Mouse (Mus musculus) MEL (cell line): ENCODE data around the gene Gm13889. TPM values are rescaled to one million over a fixed set of nuclear protein-coding genes. Genes with fewer than 3 reads are reported as not detected.

ENCODE experiments used
- DNase-seq: peaks from one replicate; pipeline ENCODE4 v3.0.0; 2011; ENCODE audit warnings: low read depth, low spot score
- H3K27ac ChIP-seq: 2 replicates; pipeline ENCODE4 v1.5.1; 2012; ENCODE audit warnings: low read depth, mild to moderate bottlenecking, control low read depth, low read length, moderate library complexity; ENCODE audit not compliant: control insufficient read depth
- H3K27me3 ChIP-seq, 2 experiments: fragments of 150-350 bp in 1 of 2; sonication (generic) in 1 of 2; 2 replicates each; pipeline ENCODE4 v1.6.1; 2012; ENCODE audit warnings: low read length in 2 of 2, mild to moderate bottlenecking in 2 of 2, improper control_type of control experiment in 1 of 2, moderate library complexity in 1 of 2; ENCODE audit not compliant: insufficient read depth in 2 of 2, control insufficient read depth in 1 of 2
- H3K36me3 ChIP-seq, 2 experiments: 2 replicates each; pipeline ENCODE4 v1.6.1; 2012 to 2014; ENCODE audit warnings: low read length in 2 of 2, improper control_type of control experiment in 1 of 2, inconsistent platforms in 1 of 2, mild to moderate bottlenecking in 1 of 2; ENCODE audit not compliant: insufficient read depth in 2 of 2, control insufficient read depth in 1 of 2
- H3K4me1 ChIP-seq, 2 experiments: fragments of 150-350 bp in 1 of 2; sonication (generic) in 1 of 2; 2 replicates each; pipeline ENCODE4 v1.6.1; 2012; ENCODE audit warnings: low read length in 2 of 2, improper control_type of control experiment in 1 of 2, mild to moderate bottlenecking in 1 of 2; ENCODE audit not compliant: insufficient read depth in 2 of 2, control insufficient read depth in 1 of 2
- H3K4me3 ChIP-seq, 2 experiments: fragments of 150-350 bp in 1 of 2; sonication (generic) in 1 of 2; 2 replicates each; pipeline ENCODE4 v1.5.1; 2012; ENCODE audit warnings: low read depth in 2 of 2, low read length in 2 of 2, mild to moderate bottlenecking in 2 of 2, moderate library complexity in 2 of 2, control low read depth in 1 of 2, improper control_type of control experiment in 1 of 2; ENCODE audit not compliant: control insufficient read depth in 1 of 2, insufficient read depth in 1 of 2
- H3K79me2 ChIP-seq: 2 replicates; pipeline ENCODE4 v1.6.1; 2012; ENCODE audit warnings: mild to moderate bottlenecking, low read length, moderate library complexity; ENCODE audit not compliant: control insufficient read depth, poor library complexity, insufficient read depth
- H3K9ac ChIP-seq: 2 replicates; pipeline ENCODE4 v1.6.1; 2012; ENCODE audit warnings: low read depth, mild to moderate bottlenecking, control low read depth, low read length, moderate library complexity; ENCODE audit not compliant: control insufficient read depth, poor library complexity, severe bottlenecking
- H3K9me3 ChIP-seq: fragments of 150-350 bp; sonication (generic); replicated peaks from 2 replicates; pipeline ENCODE4 v1.6.1; 2012; ENCODE audit warnings: mild to moderate bottlenecking, low read length, improper control_type of control experiment, moderate library complexity; ENCODE audit not compliant: insufficient read depth
- CHD1 ChIP-seq: IDR thresholded peaks from 2 replicates; pipeline ENCODE4 v1.6.1; 2012; ENCODE audit warnings: low read depth, mild to moderate bottlenecking, inconsistent platforms, low read length, improper control_type of control experiment
- EP300 ChIP-seq, 2 experiments: IDR thresholded peaks; 2 replicates each; pipeline ENCODE4 v1.6.1; 2011; ENCODE audit warnings: improper control_type of control experiment in 2 of 2, low read length in 2 of 2, low read depth in 1 of 2, mild to moderate bottlenecking in 1 of 2
- ETS1 ChIP-seq: IDR thresholded peaks from 2 replicates; pipeline ENCODE4 v1.6.1; 2012; ENCODE audit warnings: low read depth, mild to moderate bottlenecking, inconsistent platforms, low read length, improper control_type of control experiment, moderate library complexity
- GATA1 ChIP-seq: IDR thresholded peaks from 2 replicates; pipeline ENCODE4 v1.6.1; 2011; ENCODE audit warnings: low read depth, low read length, improper control_type of control experiment
- HCFC1 ChIP-seq: IDR thresholded peaks from 2 replicates; pipeline ENCODE4 v1.6.1; 2012; ENCODE audit warnings: low read depth, mild to moderate bottlenecking, inconsistent platforms, low read length, improper control_type of control experiment, moderate library complexity
- MAX ChIP-seq: IDR thresholded peaks from 2 replicates; pipeline ENCODE4 v1.6.1; 2011; ENCODE audit warnings: low read length, improper control_type of control experiment
- MAZ ChIP-seq: IDR thresholded peaks from 2 replicates; pipeline ENCODE4 v1.6.1; 2012; ENCODE audit warnings: low read depth, mild to moderate bottlenecking, inconsistent platforms, low read length, improper control_type of control experiment
- MEF2A ChIP-seq: IDR thresholded peaks from 2 replicates; pipeline ENCODE4 v1.6.1; 2014; ENCODE audit warnings: low read depth, mild to moderate bottlenecking, inconsistent platforms, low read length, improper control_type of control experiment; ENCODE audit not compliant: poor library complexity, insufficient replicate concordance, severe bottlenecking; ENCODE audit errors: extremely low read depth
- MXI1 ChIP-seq: IDR thresholded peaks from 2 replicates; pipeline ENCODE4 v1.6.1; 2011; ENCODE audit warnings: mild to moderate bottlenecking, low read depth, low read length, improper control_type of control experiment
- MYB ChIP-seq: IDR thresholded peaks from 2 replicates; pipeline ENCODE4 v1.6.1; 2011; ENCODE audit warnings: mild to moderate bottlenecking, low read depth, low read length, improper control_type of control experiment
- MYC ChIP-seq: IDR thresholded peaks from 2 replicates; pipeline ENCODE4 v1.6.1; 2011; ENCODE audit warnings: low read depth, mild to moderate bottlenecking, low read length, improper control_type of control experiment, moderate library complexity
- POLR2AphosphoS2 ChIP-seq: IDR thresholded peaks from 2 replicates; pipeline ENCODE4 v1.6.1; 2011; ENCODE audit warnings: low read length, improper control_type of control experiment
- POLR2AphosphoS5 ChIP-seq: IDR thresholded peaks from 2 replicates; pipeline ENCODE4 v1.6.1; 2012; ENCODE audit warnings: low read depth, borderline replicate concordance, mild to moderate bottlenecking, inconsistent platforms, low read length, moderate library complexity, mixed read lengths
- RAD21 ChIP-seq: IDR thresholded peaks from 2 replicates; pipeline ENCODE4 v1.6.1; 2011; ENCODE audit warnings: mild to moderate bottlenecking, low read depth, low read length, improper control_type of control experiment
- TBP ChIP-seq: IDR thresholded peaks from 2 replicates; pipeline ENCODE4 v1.8.0; 2011; ENCODE audit warnings: low read depth, low read length, improper control_type of control experiment
- TCF12 ChIP-seq: IDR thresholded peaks from 2 replicates; pipeline ENCODE4 v1.6.1; 2014; ENCODE audit warnings: low read depth, mild to moderate bottlenecking, inconsistent platforms, low read length, improper control_type of control experiment, moderate library complexity
- USF2 ChIP-seq, 2 experiments: IDR thresholded peaks; 2 replicates each; pipeline ENCODE4 v1.6.1; 2011 to 2012; ENCODE audit warnings: improper control_type of control experiment in 2 of 2, low read length in 2 of 2, borderline replicate concordance in 1 of 2, inconsistent platforms in 1 of 2, low read depth in 1 of 2, mild to moderate bottlenecking in 1 of 2; ENCODE audit not compliant: insufficient read depth in 1 of 2
- ZC3H11A ChIP-seq: IDR thresholded peaks from 2 replicates; pipeline ENCODE4 v1.6.1; 2012; ENCODE audit warnings: low read depth, mild to moderate bottlenecking, inconsistent platforms, low read length, improper control_type of control experiment
- ZKSCAN1 ChIP-seq: IDR thresholded peaks from 2 replicates; pipeline ENCODE4 v1.6.1; 2012; ENCODE audit warnings: low read depth, mild to moderate bottlenecking, inconsistent platforms, low read length, improper control_type of control experiment, moderate library complexity
- ZMIZ1 ChIP-seq: IDR thresholded peaks from 2 replicates; pipeline ENCODE4 v1.6.1; 2012; ENCODE audit warnings: low read depth, mild to moderate bottlenecking, inconsistent platforms, low read length, improper control_type of control experiment, moderate library complexity
- polyA plus RNA-seq, 2 experiments: library from polyadenylated mRNA; stranded (reverse) in 1 of 2; unstranded in 1 of 2; fragments of >175 nt in 1 of 2; fragments of >200 nt in 1 of 2; gene quantifications; 2 replicates each; pipeline versions ENCODE4 v1.2.1 to v1.2.4; 2012; ENCODE audit warnings: low replicate concordance in 2 of 2, low read depth in 1 of 2; ENCODE audit not compliant: insufficient read length in 2 of 2, insufficient read depth in 1 of 2, missing spikeins in 1 of 2
- total RNA-seq: library from RNA; depleted of rRNA; stranded (reverse); fragments of 300-350 nt; gene quantifications from 2 replicates; pipeline ENCODE4 v1.2.3, GENCODE M21; 2012

Gm13889 gene
- total and polyA plus RNA-seq, 3 experiments: not detected

GRCm38 (mm10) chr2:93971647-93972046 lies 14.6 kb upstream of the Gm13889 start:
- TF ChIP-seq MYC (no peak), ZMIZ1 (no peak), TCF12 (no peak), MAZ (no peak), MXI1 (no peak), GATA1 (no peak), HCFC1 (no peak), RAD21 (no peak), ETS1 (no peak), ZKSCAN1 (no peak)
- no peaks in the 10 kb centered on the region for H3K9me3 ChIP-seq
- no peak overlapping the region for H3K9ac ChIP-seq
- H3K27me3 ChIP-seq: peaks cover 0 to 11% of the 10 kb centered on the region in 2 experiments; a peak in 2 of 4 replicates
- no peaks in the 10 kb centered on the region for H3K79me2 ChIP-seq
- no peaks in the 10 kb centered on the region for H3K36me3 ChIP-seq
- no peaks in the 10 kb centered on the region for H3K4me1 ChIP-seq
- DNase-seq: no peak
- H3K27ac ChIP-seq: no peak overlapping the region
- no peak overlapping the region for H3K4me3 ChIP-seq

GRCm38 (mm10) chr2:93964494-93965160 lies 7.6 kb upstream of the Gm13889 start:
- DNase-seq: no peak
- H3K9me3 ChIP-seq: no peaks in the 10 kb centered on the region
- H3K4me3 ChIP-seq: no peak overlapping the region
- H3K27me3 ChIP-seq: no peaks in the 10 kb centered on the region
- H3K79me2 ChIP-seq: no peaks in the 10 kb centered on the region
- TF ChIP-seq CHD1: no peak
- no peak for TF ChIP-seq EP300 (IDR thresholded peaks at IDR 0.05; ENCODE audit: low read depth in 1 of 2, low read length in 2 of 2)
- no peak for TF ChIP-seq TCF12
- no peak for TF ChIP-seq ZC3H11A
- no peak for TF ChIP-seq MXI1
- TF ChIP-seq POLR2AphosphoS5: no peak
- TF ChIP-seq POLR2AphosphoS2: no peak
- no peak for TF ChIP-seq ZMIZ1
- TF ChIP-seq MEF2A: no peak
- no peak for TF ChIP-seq TBP
- no peak for TF ChIP-seq MYB
- TF ChIP-seq MAX: no peak
- no peak for TF ChIP-seq GATA1
- no peak for TF ChIP-seq USF2 (IDR thresholded peaks at IDR 0.05; ENCODE audit: borderline replicate concordance in 1 of 2, insufficient read depth in 1 of 2, low read depth in 1 of 2, low read length in 2 of 2)
- TF ChIP-seq HCFC1: no peak
- no peak overlapping the region for H3K9ac ChIP-seq
- H3K4me1 ChIP-seq: no peaks in the 10 kb centered on the region
- no peaks in the 10 kb centered on the region for H3K36me3 ChIP-seq
- H3K27ac ChIP-seq: no peak overlapping the region
